Mouse (Mus musculus) layer of hippocampus, adult 11-12 months (tissue): Measurements from ENCODE around the gene Rrnad1.
A peak's percentile ranks its signal among the peaks of the same experiment; 100 is the strongest.

Experiments
- DNase-seq: peaks from one replicate; pipeline ENCODE4 v3.0.0; 2022; ENCODE audit warnings: low spot score

Gene Rrnad1

GRCm38 (mm10) chr3:87930078-87930795 is at the start of gene Rrnad1, which contains the start of gene Isg20l2:
TSS of gene Rrnad1 (minus strand) at chr3:87930717.
TSS of gene Isg20l2 (plus strand) at chr3:87930314.
- peak; percentile 97 for DNase-seq

DNA sequence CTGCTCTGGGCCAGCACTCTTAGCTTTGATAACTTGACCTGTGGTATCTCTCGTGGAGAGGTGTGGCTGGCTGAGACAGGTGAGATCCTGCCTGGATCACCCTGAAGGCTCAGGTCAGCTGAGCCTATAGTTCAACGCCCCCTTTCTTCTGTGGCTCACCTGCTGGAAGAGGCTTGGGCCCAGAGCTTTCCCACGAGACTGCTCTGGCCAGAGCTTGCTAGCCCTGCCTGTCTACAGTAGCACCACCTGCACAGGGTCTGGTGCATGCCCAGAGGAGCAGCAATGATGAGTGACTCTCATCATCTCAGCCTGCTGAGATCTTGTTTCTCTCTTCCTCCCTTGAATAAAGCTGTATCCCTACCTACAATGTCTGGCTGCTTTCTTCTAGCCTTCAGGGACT is 49.6 kb upstream of the Rrnad1 start:
- no peak for DNase-seq

DNA sequence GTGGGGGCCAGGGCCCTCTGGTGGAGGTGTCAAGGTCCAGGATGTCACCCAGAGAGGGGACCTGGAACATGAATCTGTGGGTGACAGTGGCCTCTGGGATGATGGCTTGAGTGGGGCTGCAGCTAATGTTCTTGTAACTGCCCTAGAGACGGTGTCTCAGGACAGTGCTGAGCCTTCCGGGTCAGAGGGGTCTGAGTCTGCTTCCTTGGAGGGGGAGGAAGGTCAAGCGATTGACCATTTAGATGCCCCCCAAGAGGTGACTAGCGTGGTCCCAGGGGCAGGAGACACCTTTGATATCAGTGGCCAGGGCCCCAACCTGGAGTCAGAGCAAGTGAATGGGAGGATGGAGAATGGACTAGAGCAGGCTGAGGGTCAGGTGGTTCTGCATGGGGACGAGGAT is 49.0 kb upstream of the Rrnad1 start:
- no peak for DNase-seq

DNA sequence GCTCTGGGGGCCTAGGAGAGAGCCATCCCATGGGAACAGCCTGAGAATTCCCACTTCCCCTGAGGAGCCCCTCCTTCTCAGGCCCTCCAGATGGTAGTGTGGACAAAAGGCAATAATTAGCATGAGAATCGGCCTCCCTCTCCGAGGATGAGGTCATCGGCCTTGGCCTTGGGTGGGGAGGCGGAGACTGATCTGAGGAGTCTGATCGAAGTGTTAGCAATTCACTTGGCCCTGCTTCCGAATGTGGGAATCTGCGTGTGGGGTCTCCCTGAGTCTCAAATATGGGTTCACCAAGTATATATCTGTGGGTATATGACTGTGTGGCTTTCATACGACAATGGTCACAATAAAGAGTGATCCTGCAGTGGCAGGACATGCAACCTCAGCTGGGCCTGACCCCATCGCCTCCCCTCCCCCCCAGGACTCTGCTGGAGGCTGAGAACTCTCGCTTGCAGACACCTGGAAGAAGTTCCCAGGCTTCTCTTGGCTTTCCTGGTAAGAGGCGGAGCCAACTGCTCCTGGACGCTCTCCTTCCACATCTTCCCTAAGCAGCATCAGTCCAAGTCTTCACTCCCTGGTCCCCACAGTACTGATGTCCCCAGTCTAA is 44.0 kb upstream of the Rrnad1 start:
- no peak for DNase-seq

DNA sequence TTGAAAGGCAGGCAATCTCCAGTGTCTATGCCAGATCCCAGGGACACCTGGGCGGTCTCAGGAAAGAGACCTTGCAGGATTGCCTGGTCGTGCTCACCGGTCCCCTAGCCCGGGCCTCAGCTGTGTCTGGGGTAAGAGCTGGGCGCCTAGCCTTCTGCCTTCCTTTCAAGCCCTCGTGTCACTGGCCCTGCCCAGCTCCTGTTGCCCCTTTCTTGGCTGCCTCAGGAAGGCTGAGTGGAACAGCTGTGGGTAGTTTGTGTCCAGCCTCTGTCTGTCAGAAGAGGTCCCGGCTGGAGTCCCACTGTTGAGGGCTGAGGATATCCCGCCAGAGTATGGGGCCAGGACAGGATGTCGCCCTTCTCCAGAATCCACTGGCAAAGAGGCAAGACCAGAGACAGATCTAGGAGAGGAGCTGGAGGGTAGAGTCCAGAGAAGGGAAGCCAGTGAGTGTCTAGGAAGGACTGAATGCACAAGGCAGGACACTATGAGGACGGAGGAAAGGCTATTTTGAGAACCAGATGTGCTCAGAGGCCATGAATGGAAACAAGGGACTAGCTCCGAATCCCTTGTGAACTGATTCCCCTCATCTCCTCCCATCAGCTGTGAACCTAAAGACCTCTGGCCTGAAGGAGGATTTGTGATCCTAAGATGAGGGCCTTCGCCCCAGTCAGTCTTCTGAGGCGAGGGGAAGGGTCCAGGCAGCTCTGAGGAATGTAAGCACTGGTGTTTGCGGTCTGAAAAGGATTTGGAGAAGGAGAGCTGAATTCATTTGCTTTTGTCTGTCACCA is 43.3 kb upstream of the Rrnad1 start:
- no peak for DNase-seq

DNA sequence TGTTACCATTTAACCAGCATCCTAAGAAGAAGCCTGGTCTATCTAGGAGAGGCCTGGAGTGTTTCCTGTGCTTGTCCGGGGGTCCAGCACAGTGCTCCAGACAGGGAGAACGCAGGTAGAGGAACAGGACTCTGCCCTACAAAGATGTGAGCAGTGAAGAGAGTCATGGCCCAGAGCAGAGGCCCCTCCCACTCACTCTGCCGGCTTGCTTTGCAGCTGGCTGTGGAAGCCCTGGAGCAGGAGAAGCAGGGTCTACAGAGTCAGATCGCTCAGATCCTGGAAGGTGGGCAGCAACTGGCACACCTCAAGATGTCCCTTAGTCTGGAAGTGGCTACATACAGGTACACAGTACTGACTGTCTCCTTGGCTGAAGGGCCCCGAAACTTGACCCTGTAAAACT is 42.3 kb upstream of the Rrnad1 start:
- DNase-seq: no peak

DNA sequence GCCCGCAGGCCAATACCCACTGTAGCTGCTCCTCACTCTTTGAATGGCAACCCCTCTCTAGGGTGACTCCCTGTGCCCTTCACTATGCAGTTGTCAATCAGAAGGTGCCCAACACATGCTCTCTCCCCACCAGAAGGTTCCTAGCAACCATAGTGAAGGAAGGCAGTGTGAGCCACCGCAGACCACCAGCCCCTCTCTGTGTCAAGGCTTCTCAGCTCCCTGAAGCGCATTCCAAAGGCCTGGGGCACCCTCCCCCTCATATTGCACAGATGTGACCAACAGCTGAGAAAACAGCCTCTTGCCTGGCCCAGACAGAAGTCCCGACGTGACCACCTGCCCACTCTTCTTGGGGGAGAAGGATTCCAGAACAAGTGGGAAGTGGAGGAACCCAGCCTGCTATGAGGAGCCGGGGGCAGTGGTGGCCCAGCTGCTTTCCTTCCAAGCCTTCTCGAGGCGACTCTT is 41.7 kb upstream of the Rrnad1 start:
- no peak for DNase-seq

DNA sequence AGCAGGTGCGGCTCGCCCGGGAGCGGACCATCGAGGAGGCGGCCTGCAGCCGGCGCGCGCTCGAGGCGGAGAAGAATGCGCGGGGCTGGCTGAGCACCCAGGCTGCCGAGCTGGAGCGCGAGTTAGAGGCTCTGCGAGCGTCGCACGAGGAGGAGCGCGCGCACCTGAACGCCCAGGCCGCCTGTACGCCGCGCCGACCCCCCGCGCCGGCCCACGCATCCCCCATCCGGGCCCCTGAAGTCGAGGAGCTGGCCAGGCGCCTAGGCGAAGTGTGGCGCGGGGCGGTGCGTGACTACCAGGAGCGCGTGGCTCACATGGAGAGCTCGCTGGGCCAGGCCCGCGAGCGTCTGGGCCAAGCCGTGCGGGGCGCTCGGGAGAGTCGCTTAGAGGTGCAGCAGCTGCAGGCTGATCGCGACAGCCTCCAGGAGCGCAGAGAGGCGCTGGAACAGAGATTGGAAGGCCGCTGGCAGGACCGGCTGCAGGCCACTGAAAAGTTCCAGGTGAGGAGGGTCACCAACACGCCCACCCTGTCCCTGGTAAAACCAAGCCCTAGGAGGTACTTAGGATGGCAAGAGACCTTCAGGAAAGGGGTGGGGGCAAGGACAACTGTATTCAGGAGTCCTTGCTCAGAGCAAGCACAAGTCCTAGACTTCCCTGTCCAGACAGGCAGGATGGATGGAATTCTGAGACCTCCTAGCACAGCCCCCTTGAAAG is 41.1 kb upstream of the Rrnad1 start:
- DNase-seq: no peak

DNA sequence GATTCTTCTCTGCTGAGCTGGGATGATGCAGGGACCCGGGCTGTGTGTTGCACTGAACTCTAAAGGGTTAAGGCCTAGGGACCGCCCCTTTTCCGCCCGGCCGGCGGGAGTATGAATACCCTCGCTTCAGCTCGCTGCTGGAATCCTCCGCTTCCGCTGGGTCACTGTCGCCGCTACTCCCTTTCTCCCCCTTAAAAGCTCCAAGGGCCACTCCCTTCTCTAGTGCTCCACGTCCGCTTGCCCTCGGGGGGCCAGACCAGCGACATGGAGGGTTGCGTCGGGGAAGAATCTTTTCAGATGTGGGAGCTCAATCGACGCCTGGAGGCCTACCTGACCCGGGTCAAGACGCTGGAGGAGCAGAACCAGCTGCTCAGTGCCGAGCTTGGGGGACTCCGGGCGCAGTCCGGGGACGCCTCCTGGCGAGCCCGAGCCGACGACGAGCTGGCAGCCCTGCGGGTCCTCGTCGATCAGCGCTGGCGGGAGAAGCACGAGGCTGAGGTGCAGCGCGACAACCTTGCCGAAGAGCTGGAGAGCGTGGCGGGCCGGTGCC is 40.5 kb upstream of the Rrnad1 start, which contains the start of gene Nes:
TSS of gene Nes (plus strand) at position 140 of the 550 bp plus-strand sequence.
- DNase-seq: no peak

GRCm38 (mm10) chr3:87970184-87970938 is 39.8 kb upstream of the Rrnad1 start:
- DNase-seq: peak; percentile 57

DNA sequence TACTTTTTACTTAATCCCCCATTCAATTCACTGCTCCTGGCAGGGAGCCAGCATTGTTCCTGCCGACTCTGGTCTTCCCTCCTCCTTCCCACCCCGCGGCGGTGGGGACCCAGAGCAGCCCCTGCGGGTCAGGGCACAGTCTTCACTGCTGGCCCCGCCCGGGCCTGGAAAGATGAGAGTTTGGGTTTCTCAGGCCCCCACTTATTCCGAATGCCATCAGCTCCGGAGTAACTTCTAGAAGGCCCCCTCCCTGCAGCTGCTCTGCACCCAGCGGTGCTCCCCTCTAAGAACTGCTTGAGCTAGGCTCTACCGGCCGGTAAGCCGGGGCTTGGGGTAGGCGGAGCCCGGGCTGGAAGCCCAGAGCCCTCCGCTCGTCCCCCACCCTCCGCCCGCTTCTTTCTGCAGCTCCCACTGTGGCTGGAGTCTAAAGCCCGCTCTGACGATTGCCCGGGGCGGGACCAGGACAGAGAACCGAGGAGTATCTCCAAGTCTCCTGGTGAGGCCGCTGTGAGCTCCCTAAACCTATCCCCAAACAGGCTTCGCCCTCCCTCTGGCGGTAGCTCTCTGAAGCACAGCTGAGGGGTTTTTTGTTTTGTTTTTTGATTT is 30.2 kb upstream of the Rrnad1 start:
- peak; percentile 81 for DNase-seq

DNA sequence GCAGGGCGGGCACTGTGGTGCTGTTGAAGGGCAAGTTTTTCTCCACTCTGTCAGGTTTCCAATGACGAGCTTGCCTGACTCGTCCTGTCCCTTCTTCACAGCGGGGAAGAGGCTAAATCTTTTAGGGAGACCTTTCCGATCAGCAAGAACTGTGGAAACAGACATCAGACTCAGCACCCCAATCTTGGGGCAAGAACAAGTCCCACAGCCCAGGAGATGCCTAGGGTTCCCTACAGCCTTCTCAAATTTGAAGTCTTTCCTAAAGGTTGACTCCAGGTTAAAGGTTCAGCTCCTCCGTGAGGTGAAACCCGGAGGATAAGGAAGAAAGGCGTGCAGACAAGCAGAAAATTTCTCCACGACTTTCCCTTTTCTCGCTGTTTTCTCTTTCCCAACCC is 29.7 kb upstream of the Rrnad1 start:
- DNase-seq: no peak

DNA sequence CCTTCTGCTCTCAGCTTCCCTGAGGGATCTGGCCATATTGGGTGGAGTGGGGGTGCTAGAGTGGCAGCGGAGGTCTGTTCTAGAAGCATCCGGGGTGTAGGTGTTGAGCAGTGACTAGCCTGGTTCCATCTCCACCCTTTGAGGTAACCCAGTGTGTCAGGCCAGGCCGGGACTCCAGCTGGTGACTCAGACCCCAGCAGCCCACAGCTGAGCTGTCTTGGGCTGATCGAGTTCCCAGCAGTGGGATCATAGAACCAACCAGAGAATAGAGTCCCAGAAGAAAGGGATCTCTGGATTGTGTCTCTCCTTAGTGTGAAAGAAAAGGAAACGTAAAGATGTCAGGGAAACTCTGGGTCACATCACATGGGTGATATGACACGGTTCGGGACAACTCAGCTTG is 28.9 kb upstream of the Rrnad1 start:
- no peak for DNase-seq

- no peak for DNase-seq
Measured at GRCm38 (mm10) chr3:87958967-87959366, 28.4 kb upstream of the Rrnad1 start.

- no peak for DNase-seq
Measured at GRCm38 (mm10) chr3:87958476-87958875, 28.0 kb upstream of the Rrnad1 start.

GRCm38 (mm10) chr3:87958056-87958455 is 27.5 kb upstream of the Rrnad1 start:
- DNase-seq: no peak

GRCm38 (mm10) chr3:87952440-87952839 is 21.9 kb upstream of the Rrnad1 start:
- no peak for DNase-seq

DNA sequence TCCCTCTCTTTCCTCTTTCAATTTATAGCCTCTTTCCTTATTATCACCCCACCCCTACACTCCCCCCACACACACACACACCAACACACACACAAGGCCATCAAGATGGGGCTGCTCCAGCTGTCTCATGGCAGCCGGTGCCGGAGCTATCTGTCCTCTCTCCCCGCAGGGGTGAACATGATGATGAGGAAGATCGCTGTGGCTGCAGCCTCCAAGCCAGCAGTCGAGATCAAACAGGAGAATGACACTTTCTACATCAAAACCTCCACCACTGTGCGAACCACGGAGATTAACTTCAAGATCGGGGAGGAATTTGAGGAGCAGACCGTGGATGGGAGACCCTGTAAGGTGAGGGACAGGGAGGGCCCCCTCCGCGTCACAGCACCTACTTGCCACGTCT is 21.4 kb upstream of the Rrnad1 start:
- DNase-seq: no peak

GRCm38 (mm10) chr3:87949955-87950515 is 19.5 kb upstream of the Rrnad1 start:
- DNase-seq: no peak

GRCm38 (mm10) chr3:87949266-87949954 is 18.9 kb upstream of the Rrnad1 start:
- no peak for DNase-seq
